Mouse (Mus musculus): ENCODE measurements at regions not wholly inside any gene's neighbourhood (a gene's known extent, or its start where the extent isn't known, plus 50 kb on each side); places are given as distances from the start of the nearest gene placed in this dataset.

- in situ Hi-C loops (cut with MboI; ENCODE audit: unreplicated experiment in 2 of 2), result no loop called here
These were observed 272.2 kb upstream of the 4930535I16Rik start for GRCm38 (mm10) chr4:124189993-124190385.

GRCm38 (mm10) chr4:124189352-124189992 lies 271.6 kb upstream of the 4930535I16Rik start:
- in situ Hi-C loops (cut with MboI; ENCODE audit: unreplicated experiment in 2 of 2), result no loop called here

GRCm38 (mm10) chr4:124187108-124187507 lies 269.3 kb upstream of the 4930535I16Rik start:
- in situ Hi-C loops (cut with MboI; ENCODE audit: unreplicated experiment in 2 of 2), result no loop called here

- in situ Hi-C loops (cut with MboI; ENCODE audit: unreplicated experiment in 2 of 2), result no loop called here
These were observed 263.5 kb upstream of the 4930535I16Rik start for GRCm38 (mm10) chr4:124181335-124181734.

- in situ Hi-C loops (cut with MboI; ENCODE audit: unreplicated experiment in 2 of 2), result no loop called here
These were observed 260.7 kb upstream of the 4930535I16Rik start for GRCm38 (mm10) chr4:124178401-124179018.

- in situ Hi-C loops (cut with MboI; ENCODE audit: unreplicated experiment in 2 of 2), result no loop called here
These were observed 257.7 kb upstream of the 4930535I16Rik start for GRCm38 (mm10) chr4:124175531-124175930.

GRCm38 (mm10) chr4:124154627-124155026 lies 236.8 kb upstream of the 4930535I16Rik start:
- in situ Hi-C loops (cut with MboI; ENCODE audit: unreplicated experiment in 2 of 2), result no loop called here

- in situ Hi-C loops (cut with MboI; ENCODE audit: unreplicated experiment in 2 of 2), result loop anchor here (10.0 to 25.0 kb wide), 3 partner anchors 512 to 737 kb away; partner anchors contain the start of genes Epha10 (in 1 of the 2) and Pou3f1 (in 1 of the 2)
These were observed 232.1 kb upstream of the 4930535I16Rik start for GRCm38 (mm10) chr4:124149771-124150451.

GRCm38 (mm10) chr4:124149037-124149436 lies 231.2 kb upstream of the 4930535I16Rik start:
- in situ Hi-C loops (cut with MboI; ENCODE audit: unreplicated experiment in 2 of 2), result loop anchor here (10.0 to 25.0 kb wide), 3 partner anchors 513 to 738 kb away; partner anchors contain the start of genes Epha10 (in 1 of the 2) and Pou3f1 (in 1 of the 2)

GRCm38 (mm10) chr4:124147276-124147675 lies 229.5 kb upstream of the 4930535I16Rik start:
- in situ Hi-C loops (cut with MboI; ENCODE audit: unreplicated experiment in 2 of 2), result loop anchor here (10.0 to 25.0 kb wide), 3 partner anchors 515 to 740 kb away; partner anchors contain the start of genes Epha10 (in 1 of the 2) and Pou3f1 (in 1 of the 2)

GRCm38 (mm10) chr4:124146135-124146534 lies 228.3 kb upstream of the 4930535I16Rik start:
- in situ Hi-C loops (cut with MboI; ENCODE audit: unreplicated experiment in 2 of 2), result loop anchor here (10.0 to 25.0 kb wide), 3 partner anchors 516 to 741 kb away; partner anchors contain the start of genes Epha10 (in 1 of the 2) and Pou3f1 (in 1 of the 2)

GRCm38 (mm10) chr4:124143630-124144029 lies 225.8 kb upstream of the 4930535I16Rik start:
- in situ Hi-C loops (cut with MboI; ENCODE audit: unreplicated experiment in 2 of 2), result loop anchor here (10.0 to 25.0 kb wide), 3 partner anchors 519 to 744 kb away; partner anchors contain the start of genes Epha10 (in 1 of the 2) and Pou3f1 (in 1 of the 2)

- in situ Hi-C loops (cut with MboI; ENCODE audit: unreplicated experiment in 2 of 2), result loop anchor here (10.0 to 25.0 kb wide), 3 partner anchors 519 to 744 kb away; partner anchors contain the start of genes Epha10 (in 1 of the 2) and Pou3f1 (in 1 of the 2)
These were observed 225.4 kb upstream of the 4930535I16Rik start for GRCm38 (mm10) chr4:124143226-124143625.

GRCm38 (mm10) chr4:124142083-124142482 lies 224.3 kb upstream of the 4930535I16Rik start:
- in situ Hi-C loops (cut with MboI; ENCODE audit: unreplicated experiment in 2 of 2), result loop anchor here (10.0 to 25.0 kb wide), 3 partner anchors 520 to 745 kb away; partner anchors contain the start of genes Epha10 (in 1 of the 2) and Pou3f1 (in 1 of the 2)

GRCm38 (mm10) chr4:124135165-124135470 lies 217.3 kb upstream of the 4930535I16Rik start:
- in situ Hi-C loops (cut with MboI; ENCODE audit: unreplicated experiment in 2 of 2), result loop anchor here in 1 of 2 experiments (25.0 kb wide), 2 partner anchors 527 to 752 kb away; partner anchors contain the start of genes Epha10 and Pou3f1

GRCm38 (mm10) chr4:124134341-124135164 lies 216.7 kb upstream of the 4930535I16Rik start:
- in situ Hi-C loops (cut with MboI; ENCODE audit: unreplicated experiment in 2 of 2), result loop anchor here in 1 of 2 experiments (25.0 kb wide), 2 partner anchors 528 to 753 kb away; partner anchors contain the start of genes Epha10 and Pou3f1

GRCm38 (mm10) chr4:124130946-124131345 lies 213.1 kb upstream of the 4930535I16Rik start:
- in situ Hi-C loops (cut with MboI; ENCODE audit: unreplicated experiment in 2 of 2), result loop anchor here in 1 of 2 experiments (25.0 kb wide), 2 partner anchors 531 to 756 kb away; partner anchors contain the start of genes Epha10 and Pou3f1

- in situ Hi-C loops (cut with MboI; ENCODE audit: unreplicated experiment in 2 of 2), result loop anchor here in 1 of 2 experiments (25.0 kb wide), 2 partner anchors 536 to 761 kb away; partner anchors contain the start of genes Epha10 and Pou3f1
These were observed 208.4 kb upstream of the 4930535I16Rik start for GRCm38 (mm10) chr4:124126258-124126657.

- in situ Hi-C loops (cut with MboI; ENCODE audit: unreplicated experiment in 2 of 2), result no loop called here
These were observed 202.5 kb upstream of the 4930535I16Rik start for GRCm38 (mm10) chr4:124120334-124120733.
